Mouse (Mus musculus): ENCODE data around the gene Cnot8.

Cnot8 gene

DNA sequence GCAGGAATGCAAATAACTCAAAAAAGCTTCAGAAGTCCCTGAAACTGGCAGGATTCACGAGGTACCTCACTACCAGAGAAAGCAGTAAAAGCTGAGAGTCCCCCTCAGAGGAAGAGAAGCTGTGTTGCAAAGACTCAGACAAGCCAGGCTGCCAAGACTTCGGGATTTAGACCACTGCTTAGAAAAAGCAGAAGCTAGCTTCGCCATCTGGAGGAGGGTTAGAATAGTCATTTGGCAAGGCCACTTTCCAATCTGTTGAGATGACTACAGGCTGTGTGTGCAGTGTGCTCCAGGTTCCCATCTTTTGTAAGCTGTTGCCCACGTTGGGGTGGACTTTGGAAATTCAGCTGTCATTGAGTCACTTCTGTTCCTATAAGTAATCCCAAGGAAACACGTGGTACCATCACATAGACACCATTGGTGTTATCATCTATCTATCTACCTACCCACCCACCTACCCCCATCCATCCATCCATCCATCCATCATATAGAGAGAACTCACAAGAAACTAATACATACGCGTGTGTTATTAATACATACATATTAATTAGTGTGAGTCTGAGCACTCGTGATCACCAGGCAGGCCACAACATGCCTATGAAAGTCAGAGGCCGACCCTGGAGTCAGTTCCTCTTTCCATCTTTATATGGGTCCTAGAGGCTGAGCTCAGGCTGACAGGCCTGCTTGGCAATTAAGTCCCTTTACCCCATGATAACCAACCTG lies 39.9 kb downstream of the Cnot8 start:
- no peak for DNase-seq (ENCODE audit: extremely low read depth, insufficient read length, low spot score)

DNA sequence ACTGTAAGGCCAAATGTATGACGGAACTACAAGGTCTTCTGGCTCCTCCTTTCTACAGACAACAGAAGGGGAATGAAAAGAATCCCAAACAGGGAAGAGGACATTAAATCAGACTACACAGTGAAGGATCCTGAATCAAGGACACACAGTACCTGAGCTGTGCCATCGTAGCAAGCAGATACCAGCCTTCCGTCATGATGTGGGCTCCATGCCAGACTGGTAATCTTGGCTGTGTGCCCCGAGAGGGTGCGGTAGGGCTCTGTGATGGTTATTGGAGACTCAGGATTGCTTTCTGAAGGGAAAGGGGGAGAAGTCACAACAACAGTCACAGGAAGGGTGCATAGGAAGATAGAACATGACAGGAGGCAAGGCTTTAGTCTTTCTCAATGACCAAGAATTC lies 42.3 kb downstream of the Cnot8 start:
- no peak for DNase-seq (ENCODE audit: extremely low read depth, insufficient read length, low spot score)

DNA sequence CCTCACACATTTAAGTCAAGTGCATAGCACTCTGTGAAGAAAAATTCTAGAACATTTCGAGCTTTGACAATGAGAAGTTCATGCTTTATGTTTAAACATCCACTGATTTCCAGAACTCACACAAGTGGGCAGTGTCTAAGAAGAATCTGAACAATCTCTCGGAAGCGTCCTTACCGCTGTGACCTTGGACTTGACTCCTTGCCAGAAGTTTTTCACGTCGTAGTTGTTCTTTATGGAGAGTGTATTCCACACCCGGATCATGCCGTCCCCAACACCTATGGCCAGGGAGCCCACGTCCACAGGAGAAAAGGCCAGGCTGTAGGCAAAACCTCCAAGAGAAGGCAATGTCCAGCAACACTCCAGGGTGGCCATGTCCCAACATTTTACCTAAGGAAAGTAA lies 51.5 kb downstream of the Cnot8 start:
- no peak for DNase-seq (ENCODE audit: extremely low read depth, insufficient read length, low spot score)

DNA sequence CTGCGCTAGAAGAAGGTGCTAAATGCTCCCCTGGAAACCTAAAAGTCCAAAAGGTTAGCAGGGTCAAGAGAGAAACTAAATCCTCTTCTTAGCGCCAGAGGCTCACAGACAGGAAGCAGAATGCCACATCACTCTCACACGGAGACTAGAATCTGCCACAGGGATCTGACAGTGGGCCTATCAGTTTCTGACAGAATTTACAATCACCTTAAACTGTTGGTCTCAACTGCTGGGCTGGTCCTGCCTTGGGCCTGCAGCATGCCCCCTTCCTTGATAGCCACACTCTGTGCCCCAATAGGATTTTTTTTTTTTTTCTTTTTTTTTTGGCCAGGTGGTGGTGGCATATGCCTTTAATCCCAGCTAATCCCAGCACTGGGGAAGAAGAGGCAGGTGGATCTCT lies 52.9 kb downstream of the Cnot8 start:
- DNase-seq (ENCODE audit: extremely low read depth, insufficient read length, low spot score) = no peak

DNA sequence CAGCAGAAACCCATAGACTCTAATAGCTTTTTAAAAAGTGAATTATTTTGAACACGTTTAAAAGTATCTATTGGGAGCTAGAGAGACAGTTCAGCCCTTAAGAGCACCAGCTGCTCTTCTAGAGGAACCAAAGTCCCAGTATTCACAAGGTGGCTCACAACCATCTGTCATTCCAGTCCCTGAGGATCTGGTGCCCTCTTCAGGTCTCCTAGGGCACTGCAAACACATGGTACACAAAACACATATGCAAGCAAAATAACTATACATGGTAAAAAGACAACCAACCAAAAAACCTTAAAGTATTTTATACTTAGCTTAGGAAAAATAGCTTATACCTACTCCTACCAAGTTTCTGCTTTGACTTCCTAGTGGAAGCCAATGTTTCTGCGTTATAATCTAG lies 61.1 kb downstream of the Cnot8 start:
- DNase-seq (ENCODE audit: extremely low read depth, insufficient read length, low spot score) = no peak

DNA sequence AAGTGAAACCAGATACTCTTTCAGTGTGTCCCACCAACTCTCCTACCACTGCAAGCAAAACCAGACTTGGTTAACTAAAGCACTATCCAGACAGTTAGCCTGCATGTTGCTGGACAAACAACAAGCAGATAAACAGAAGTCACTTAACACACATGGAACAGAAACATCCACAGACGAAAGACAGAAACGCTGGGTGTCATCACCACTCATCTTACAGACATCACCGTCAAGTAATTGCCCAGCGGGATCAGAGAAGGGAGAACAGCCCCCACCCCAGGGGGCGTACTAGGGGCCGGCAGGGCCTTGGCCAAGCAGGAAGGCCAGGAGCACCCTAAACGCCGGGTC lies 63.8 kb downstream of the Cnot8 start:
- no peak for DNase-seq (ENCODE audit: extremely low read depth, insufficient read length, low spot score)

All from 3134 (cell line).